Mouse (Mus musculus) cerebral cortex, adult 2 months (tissue): ENCODE measurements around the gene Dda1.

ENCODE experiments used
- WGBS: fragments of 180-500 bp; shearing (Covaris S2); methylation state at CpG from one replicate; pipeline ENCODE4 v1.1.7; 2018; 5-methylcytosine and 5-hydroxymethylcytosine counted together

The Dda1 gene

DNA sequence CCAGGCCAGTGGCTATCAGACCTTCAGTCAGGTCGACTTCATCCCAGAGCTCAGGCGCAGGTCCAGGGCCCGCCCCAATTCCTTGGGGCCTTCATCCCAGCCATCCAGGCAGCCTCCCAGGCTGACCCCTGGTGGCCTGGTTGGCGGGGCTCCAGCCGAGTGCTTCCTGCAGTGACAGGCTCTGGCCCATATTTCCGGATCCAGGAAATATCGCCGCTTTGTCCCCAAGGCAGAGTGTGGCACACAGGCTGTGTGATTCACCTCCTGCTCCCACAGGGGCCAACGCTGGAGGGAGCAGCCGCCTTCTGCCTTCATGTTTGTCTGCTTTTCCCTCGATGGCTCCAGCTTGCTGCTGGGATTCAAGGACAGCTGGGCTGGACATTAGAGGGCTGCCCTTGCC is 27.5 kb downstream of the Dda1 start:
- 42% methylated on average over 11 of the region's 11 CpGs for WGBS

DNA sequence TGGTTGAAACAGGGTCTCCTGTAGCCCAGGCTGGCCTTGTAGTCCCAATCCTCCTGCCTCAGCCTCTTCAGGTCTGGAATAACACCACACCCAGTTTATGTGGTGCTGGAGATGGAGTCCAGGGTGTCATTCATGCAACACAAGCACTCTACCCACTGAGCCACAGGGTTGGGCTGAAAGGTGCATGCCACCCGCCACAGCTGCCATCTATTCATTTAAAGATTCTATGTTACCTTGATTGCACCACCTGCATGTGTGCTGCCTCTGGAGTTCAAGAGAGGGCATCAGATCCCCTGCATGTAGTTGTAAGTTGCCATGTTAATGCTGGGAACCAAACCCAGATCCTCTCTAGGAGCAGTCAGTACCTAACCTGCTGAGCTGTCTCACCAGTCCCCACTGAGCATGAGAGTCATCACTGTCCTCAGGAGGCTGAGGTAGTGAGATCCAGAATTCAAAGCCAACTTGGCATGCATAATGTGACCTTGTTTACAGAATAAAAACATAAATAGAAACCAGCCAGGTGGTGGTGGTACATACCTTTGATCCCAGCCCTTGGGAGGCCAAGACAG is 28.2 kb downstream of the Dda1 start:
- 96% methylated on average over 1 of the region's 1 CpGs for WGBS

DNA sequence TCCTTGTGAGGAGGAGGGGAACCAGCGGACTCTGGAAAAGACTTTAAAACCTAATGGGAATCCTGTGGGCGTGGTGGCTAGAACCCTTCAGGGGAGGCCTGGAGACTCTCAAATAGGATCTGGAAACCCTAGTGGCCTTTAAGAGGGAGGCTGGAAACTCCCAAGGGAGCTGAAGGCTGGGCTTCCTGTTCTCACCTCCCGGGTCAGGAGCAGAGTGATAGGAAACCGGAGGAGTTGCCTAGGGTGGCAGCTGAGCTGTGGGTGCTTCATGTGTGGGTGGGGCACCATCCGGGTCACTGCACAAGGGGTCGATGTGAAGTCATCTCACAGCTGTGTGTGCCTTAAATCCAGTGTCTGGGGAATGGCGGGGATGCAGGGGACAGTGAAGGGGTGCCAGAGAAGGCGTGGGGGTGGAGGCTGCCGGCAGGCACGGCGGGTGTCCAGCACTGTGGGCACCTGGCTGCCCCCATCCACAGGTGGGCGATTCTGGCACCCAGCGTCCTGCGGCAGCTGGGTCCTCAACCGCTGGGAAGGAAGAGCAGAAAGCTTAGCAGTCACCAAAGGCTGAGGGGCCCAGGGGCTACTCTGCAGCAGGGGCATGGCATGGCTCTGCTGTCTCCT is 29.0 kb downstream of the Dda1 start:
- 35% methylated on average over 15 of the region's 15 CpGs for WGBS

DNA sequence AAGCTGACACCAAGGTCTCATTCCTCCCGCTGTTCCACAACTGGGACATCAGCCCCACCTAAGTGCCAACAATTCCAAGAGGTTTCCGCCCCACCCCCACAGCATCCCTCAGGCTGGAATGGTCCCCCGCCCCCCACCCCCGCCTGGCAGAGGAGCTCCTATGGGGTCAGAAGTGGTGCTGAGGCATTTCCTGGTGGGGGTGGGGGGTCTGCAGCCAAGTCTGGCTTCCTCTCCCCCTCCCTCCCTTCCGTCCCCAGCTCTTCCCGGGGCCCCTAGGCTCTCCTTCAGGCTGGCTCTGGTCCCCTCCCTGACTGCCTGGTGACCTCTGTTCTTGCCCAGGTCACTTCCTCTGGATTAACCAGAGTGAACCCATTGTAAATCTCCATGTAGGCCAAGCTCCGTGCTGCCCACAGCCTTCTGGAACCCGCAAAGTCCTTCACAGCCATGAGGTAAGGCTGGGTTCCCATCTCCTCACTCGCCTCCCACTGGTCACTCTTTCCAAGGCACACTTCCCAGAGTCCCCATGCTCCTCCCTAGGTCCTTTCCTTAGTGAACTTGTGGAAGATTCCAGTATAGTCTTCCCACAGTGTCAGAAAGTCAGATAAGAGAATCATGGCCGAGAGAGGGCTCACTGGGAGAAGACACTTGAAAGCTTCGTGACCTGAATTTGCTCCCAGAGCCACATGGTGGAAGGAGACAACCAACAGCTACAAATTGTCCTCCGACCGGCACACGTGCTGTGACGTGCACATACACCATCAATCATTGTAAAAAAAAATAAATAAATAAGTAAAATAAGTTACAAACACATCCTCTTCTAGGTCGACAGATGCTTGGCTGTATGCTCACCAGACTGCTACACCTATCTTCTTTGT is 30.1 kb downstream of the Dda1 start:
- WGBS = 54% methylated on average over 16 of the region's 16 CpGs

DNA sequence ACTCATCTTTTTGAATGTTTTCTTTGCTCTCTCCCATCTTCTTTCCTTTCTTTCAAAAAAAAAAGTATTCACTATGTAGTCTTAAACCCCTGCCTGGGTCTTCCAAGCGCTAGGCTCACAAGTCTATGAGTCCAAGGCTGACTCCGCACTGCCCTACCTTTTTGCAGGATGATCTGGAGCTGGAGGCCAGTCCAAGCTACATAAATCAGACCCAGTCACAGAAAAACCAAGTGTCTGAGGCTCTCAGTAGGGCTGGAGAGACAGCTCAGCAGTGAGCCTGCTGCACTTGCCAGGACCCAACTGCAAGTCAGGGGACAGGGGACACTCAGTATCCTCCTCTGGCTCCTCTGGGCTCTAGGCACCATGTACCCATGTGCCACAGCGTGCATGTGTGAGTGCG is 35.4 kb downstream of the Dda1 start:
- 98% methylated on average over 4 of the region's 4 CpGs for WGBS

DNA sequence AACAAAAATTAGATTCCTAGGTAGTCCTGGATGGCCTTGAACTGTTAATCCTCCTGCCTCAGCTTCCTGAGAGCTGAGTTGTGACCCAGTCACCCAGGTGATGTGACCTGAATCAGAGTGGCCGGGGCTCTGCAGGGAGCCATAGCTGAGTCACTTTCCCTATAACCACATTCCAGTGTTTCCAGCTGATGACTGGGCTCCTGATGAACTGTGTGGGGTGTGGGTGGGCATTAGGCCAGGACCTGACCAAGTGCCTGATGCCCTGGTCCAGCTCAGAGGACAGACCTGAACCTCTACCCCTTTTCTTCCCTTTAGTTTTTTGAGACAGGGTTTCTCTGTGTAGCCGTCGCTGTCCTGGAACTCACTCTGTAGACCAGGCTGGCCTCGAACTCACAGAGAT is 36.3 kb downstream of the Dda1 start:
- 96% methylated on average over 4 of the region's 4 CpGs for WGBS

DNA sequence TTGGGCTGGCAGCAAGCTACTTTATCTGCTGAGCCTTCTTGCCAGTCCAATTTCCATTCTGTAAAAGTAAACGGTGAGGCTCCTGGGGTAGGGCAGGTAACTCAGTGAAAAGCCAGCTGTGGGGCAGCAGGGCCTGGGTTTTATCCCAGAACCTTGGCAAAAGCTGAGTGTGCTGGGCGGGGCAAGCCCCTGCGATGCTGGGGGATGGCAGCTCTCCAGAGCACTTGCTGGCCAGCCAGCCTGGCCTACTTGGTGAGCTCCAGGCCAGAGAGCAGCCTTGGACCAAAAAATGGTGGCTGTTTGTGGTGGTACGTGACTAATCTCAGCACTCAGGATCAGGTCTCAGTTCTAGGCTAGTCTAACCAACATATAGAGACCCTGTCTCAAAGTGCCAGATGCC is 37.0 kb downstream of the Dda1 start:
- 69% methylated on average over 4 of the region's 4 CpGs for WGBS

DNA sequence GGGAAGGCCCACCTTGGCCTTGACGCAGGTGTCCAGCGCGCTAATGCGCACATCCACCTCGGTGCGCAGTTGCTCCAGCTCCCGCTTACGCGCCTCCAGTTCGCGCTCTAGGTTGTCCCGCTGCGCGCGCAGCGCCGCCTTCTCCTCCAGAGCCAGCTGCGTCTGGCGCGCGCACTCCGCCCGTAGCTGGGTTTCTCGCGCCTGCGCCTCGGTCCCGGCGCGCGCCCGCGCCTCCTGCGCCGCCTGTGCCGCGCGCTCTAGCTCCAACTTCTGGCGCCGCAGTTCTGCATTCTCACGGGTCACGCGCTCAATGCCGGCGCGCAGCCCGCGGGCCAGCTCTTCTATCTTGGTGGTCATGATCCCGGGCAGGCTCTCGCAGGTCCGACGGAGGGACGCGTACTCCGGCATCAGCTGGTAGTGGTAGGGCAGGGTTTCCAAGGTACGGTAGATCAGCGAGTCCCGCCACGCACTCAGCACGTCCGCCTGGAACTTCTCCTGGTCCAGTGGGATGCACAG is 38.6 kb downstream of the Dda1 start:
- under 1% methylated on average over 61 of the region's 61 CpGs for whole genome bisulfite sequencing

DNA sequence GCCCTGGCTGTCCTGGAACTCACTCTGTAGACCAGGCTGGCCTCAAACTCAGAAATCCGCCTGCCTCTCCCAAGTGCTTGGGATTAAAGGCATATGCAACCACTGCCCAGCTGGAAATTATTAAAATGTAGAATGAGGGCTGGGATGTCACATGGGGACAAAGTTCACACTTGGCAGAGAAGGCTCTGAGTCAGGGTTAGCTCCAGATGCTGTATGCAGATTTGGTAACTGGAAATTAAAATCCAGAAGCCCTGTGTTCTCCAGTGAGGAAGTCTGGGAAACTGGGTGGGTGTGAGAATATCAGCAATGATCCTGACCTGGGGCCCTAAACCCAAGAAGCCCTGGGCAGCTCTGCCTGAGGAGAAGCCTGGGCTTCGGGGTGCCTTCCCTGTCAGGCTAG is 40.3 kb downstream of the Dda1 start:
- WGBS = 73% methylated on average over 2 of the region's 2 CpGs

DNA sequence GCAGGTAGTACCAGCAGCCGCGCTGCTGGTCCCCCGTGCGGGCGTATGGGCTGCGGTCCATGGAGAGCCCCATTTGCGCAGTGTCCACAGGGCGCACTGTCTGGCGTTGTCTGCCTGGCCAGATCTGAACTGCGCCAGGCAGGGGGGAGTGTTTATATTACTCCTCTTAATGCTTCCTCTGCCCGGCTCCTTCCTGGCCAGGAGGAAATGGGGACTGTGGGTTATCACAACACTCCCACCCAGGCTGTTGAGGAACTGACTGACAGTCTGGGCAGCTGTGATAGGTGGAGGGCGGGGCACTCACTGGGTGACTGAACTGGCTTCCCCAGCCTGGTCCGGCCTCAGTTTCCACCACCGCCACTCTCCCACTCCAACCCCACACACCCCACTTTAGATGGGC is 42.6 kb downstream of the Dda1 start, which contains the start of gene Plvap:
Gene Plvap, minus strand, starts transcription at position 109 of the 400 bp plus-strand sequence.
- 62% methylated on average over 13 of the region's 14 CpGs for WGBS

DNA sequence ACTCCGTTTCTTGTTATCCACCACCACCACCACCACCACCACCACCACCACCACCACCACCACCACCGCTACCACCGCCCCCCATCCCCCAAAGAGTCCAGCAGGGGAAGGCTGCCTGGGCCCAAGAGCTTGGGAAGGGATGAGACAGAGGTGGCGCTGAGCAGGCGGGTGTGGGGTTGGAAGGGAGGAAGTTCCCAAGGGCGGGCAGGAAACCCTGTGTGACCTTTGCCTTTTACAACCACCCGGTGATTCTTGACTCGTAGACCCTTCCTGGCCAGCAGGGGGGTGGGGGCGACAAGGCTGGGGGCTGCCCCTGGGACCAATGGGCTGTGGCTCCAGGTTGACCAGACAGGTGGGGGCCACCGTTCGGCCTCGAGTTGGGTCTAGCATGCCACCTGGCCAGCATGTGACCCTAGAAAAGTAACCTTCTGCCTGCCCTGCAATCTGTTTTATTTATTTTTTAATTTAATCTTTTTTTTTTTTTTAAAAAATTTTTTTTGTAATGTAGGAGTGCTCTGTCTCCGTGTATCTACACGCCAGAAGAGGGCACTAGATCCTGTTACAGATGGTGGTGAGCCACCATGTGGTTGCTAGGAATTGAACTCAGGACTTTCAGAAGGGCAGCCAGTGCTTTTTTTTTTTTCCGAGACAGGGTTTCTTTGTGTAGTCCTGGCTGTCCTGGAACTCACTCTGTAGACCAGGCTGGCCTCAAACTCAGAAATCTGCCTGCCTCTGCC is 44.2 kb downstream of the Dda1 start:
- 75% methylated on average over 15 of the region's 15 CpGs for WGBS

DNA sequence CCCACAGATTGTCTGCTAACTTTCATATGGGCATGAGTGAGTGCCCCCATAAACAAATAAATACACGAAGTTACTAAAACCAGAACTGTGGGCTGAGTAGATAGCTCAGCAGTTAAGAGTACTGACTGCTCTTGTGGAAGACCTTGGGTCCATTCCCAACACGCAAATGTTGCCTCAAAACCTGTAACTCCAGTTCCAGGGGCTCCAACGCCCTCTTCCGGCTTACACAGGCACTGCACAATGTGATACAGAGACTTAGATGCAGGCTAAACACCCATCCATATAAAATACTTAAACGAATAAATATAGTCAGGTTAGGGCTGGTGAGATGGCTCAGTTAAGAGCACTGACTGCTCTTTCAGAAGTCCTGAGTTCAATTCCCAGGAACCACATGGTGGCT is 46.0 kb downstream of the Dda1 start:
- WGBS = 70% methylated on average over 5 of the region's 5 CpGs

DNA sequence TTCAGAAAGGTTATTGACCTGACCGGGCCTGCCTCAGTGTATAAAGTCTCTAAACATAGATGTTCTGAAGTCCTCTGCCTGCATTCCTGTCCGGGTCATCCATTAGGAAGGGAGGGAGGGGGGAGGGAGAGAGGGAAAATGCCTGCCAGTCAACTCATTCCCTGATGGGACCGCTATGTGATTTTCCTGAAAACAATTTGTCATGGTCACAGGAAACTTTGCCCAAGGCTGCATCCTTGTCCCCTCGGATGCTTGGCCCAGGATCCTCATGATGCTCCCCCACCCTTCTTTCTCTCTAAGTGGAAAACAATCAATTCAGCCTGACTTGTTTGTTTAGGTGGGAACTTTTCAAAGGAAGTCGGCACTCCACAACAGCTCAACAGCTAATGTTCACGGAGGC is 47.8 kb downstream of the Dda1 start:
- 51% methylated on average over 6 of the region's 6 CpGs for WGBS

DNA sequence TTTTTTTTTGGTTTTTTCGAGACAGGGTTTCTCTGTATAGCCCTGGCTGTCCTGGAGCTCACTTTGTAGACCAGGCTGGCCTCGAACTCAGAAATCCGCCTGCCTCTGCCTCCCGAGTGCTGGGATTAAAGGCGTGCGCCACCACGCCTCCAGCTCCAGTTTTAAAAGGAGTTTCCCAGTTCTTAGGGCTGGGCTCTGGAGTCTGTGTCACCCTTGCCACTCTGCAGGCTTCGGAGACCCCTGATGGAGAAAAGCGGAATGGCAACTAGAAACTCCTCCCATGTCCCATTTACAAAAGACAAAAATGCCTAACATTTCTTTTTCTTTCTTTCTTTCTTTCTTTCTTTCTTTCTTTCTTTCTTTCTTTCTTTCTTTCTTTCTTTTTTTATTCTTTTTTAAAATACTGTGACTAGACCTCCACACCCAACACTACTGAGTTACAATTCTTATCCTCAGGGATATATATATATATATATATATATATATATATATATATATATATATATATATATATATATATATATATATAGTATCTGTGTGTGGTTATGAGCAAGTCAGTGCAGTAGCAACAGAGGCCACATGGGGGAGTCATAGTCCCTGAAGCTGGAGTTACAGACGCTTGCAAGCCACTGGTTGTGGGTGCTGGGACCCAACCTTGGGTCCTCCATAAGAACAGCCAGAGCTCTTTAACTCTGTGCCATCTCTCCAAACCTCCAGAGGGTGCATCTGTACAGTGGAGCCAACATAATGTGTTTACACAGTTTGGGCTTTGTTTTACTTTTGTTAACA is 50.2 kb downstream of the Dda1 start:
- 33% methylated on average over 10 of the region's 10 CpGs for WGBS

DNA sequence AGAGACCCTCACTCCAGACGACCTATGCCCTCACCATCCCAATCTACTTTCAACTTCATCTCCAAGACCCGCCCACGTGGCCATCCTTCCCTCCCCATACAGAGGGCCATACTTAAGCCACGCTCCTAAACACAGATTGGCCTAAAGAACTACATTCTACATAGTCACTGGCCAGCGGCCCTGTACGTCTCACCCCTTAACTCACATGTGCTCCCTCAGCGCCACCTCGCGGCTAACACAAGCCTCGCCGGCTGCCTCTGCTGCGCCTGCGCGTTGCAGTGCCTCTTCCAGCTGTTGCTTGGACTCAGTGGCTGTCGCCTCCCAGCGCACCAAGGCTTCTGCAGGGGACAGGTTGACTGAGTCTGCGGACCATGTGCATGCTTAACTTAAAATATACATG is 52.6 kb downstream of the Dda1 start:
- WGBS = 6% methylated on average over 17 of the region's 17 CpGs

DNA sequence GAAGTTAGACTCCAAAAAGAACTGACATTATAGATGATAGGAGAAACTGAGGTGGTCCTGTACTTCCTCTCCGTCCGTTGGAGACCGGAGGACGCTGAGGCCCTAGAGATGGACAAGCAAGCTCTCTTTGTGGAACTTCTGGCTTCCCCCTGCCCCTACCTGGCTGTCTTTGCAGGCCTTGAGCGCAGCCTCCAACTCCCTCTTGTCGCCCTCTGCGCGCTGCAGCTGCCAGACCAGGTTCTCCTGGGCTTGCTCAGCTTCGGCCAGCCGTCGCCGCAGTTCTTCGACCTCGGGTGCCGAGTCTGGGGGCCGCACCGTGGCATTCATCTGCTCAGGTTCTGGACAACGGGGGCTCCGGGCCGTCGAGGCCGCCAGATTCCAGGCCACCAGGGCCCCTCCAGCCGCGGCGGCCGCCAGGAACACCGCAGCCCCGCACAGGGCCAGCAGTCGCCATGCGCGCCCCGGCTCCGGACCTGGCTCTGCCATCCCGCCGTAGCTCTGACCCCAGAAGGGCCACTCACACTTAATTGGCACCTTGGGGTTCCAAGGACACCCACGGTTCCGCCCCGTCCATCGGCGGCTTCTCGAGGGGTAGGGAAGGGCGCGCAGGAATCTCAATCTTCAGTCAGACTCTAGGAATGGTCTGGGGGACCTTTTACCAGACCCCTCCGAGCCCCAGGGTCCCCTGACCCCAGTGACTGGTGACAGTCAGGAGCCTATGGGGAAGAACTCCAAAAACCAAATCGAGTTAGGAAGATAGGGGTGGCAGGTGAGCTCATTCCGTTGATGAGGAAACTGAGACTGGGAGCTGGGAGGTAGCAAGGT is 56.4 kb downstream of the Dda1 start, which contains the start of gene Ccdc194:
Gene Ccdc194, minus strand, starts transcription at position 486 of the 825 bp plus-strand sequence.
- WGBS = 27% methylated on average over 46 of the region's 46 CpGs
